Mouse (Mus musculus) A20 (cell line): Measurements from ENCODE around the gene Pax5.

ENCODE experiments used
- DNase-seq: peaks from one replicate; pipeline ENCODE4 v3.0.0-alpha.2; 2011; ENCODE audit warnings: low read depth, low spot score

Gene Pax5

GRCm38 (mm10) chr4:44479755-44480154 lies 230.5 kb downstream of the Pax5 start:
- peak; percentile 13 for DNase-seq
